8 mouse cellular contexts compared by ENCODE assay signal in genomic region chrX:101639741-101640166, GRCm38 (mm10). TPM values are rescaled to one million over a fixed set of nuclear protein-coding genes. Genes with fewer than 3 reads are reported as not detected.
DNase-seq lines count a peak whose midpoint lies in the region; ATAC-seq and TF ChIP-seq lines count a peak whose summit lies in the region.

Ogt (plus strand) TSS chrX:101640060.

- peak within 1 kb of the TSS; percentile 69 for H3K27ac ChIP-seq in bone marrow macrophage, adult 2 months (ENCODE audit: insufficient read depth, low read depth, low read length)
- H3K27ac ChIP-seq in embryonic fibroblast, embryonic 13.5 days (ENCODE audit: insufficient read depth, low read length), result peak within 1 kb of the TSS; percentile 96
- peak within 1 kb of the TSS; percentile 76 for H3K27ac ChIP-seq in kidney, embryonic 14.5 days (ENCODE audit: low read depth, low read length)
- peak within 1 kb of the TSS; percentile 86 for H3K27ac ChIP-seq in limb, embryonic 15.5 days

- no peak for TF ChIP-seq POLR2A in bone marrow macrophage, adult 2 months (IDR thresholded peaks at IDR 0.05; ENCODE audit: borderline replicate concordance, low read depth, low read length)
- peak; percentile 78 for TF ChIP-seq POLR2A in embryonic fibroblast, embryonic 13.5 days (IDR thresholded peaks at IDR 0.05; ENCODE audit: low read depth, low read length)

- no peaks in the 10 kb centered on the region for H3K9me3 ChIP-seq in kidney, embryonic 14.5 days (ENCODE audit: control insufficient read depth, low read length)
- no peaks in the 10 kb centered on the region for H3K9me3 ChIP-seq in limb, embryonic 15.5 days

- peaks cover 4% of the 10 kb centered on the region for H3K4me1 ChIP-seq in bone marrow macrophage, adult 2 months (ENCODE audit: control insufficient read depth, insufficient read depth, low read length)
- H3K4me1 ChIP-seq in embryonic fibroblast, embryonic 13.5 days (ENCODE audit: control insufficient read depth, insufficient read depth, low read length), result peaks cover 4% of the 10 kb centered on the region; the same call in 1 of the 2 replicates
- 0 out of 2 replicates have a peak, but pooled peaks cover 3% of the 10 kb centered on the region for H3K4me1 ChIP-seq in kidney, embryonic 14.5 days (ENCODE audit: control insufficient read depth, insufficient read depth, low read length)
- H3K4me1 ChIP-seq in limb, embryonic 15.5 days, result 0 out of 2 replicates have a peak, but pooled peaks cover 3% of the 10 kb centered on the region

- H3K4me2 ChIP-seq in kidney, embryonic 14.5 days (replicated peaks; ENCODE audit: low read depth, low read length), result peak within 1 kb of the TSS; percentile 60
- H3K4me2 ChIP-seq in limb, embryonic 15.5 days, result peak within 1 kb of the TSS; percentile 34

- H3K9ac ChIP-seq in kidney, embryonic 14.5 days (ENCODE audit: low read depth, low read length), result peak within 1 kb of the TSS; percentile 79
- peak within 1 kb of the TSS; percentile 61 for H3K9ac ChIP-seq in limb, embryonic 15.5 days

- no peak for TF ChIP-seq CTCF in bone marrow macrophage, adult 2 months (IDR thresholded peaks at IDR 0.05; ENCODE audit: low read depth, low read length)
- no peak for TF ChIP-seq CTCF in embryonic fibroblast, embryonic 13.5 days (IDR thresholded peaks at IDR 0.05; ENCODE audit: borderline replicate concordance, insufficient read depth, low read length)

- peak within 1 kb of the TSS; percentile 78 for H3K4me3 ChIP-seq in bone marrow macrophage, adult 2 months (ENCODE audit: insufficient read depth, low read length)
- H3K4me3 ChIP-seq in embryonic fibroblast, embryonic 13.5 days (ENCODE audit: insufficient read depth, low read length), result peak within 1 kb of the TSS; percentile 91
- H3K4me3 ChIP-seq in kidney, embryonic 14.5 days (ENCODE audit: low read length), result peak within 1 kb of the TSS; percentile 72
- peak within 1 kb of the TSS; percentile 59 for H3K4me3 ChIP-seq in limb, embryonic 15.5 days

- ATAC-seq in kidney, embryonic 14.5 days (ENCODE audit: low FRiP score, low TSS enrichment), result peak; percentile 95
- peak; percentile 81 for ATAC-seq in limb, embryonic 15.5 days (ENCODE audit: insufficient number of reproducible peaks, low FRiP score, low TSS enrichment, low read depth)

- 22% methylated on average over 24 of the region's 24 CpGs for WGBS in kidney, embryonic 14.5 days
- 17% methylated on average over 24 of the region's 24 CpGs for WGBS in limb, embryonic 15.5 days

- peak; percentile 92 for DNase-seq in A20 (ENCODE audit: low read depth, low spot score)
- peak; percentile 92 to 93 for DNase-seq in heart, adult 9 months (ENCODE audit: low spot score in 2 of 2)
- peak; percentile 79 for DNase-seq in monocyte, adult 2 months (ENCODE audit: low read depth in 1 of 2, low spot score in 2 of 2)
- peak; percentile 90 to 93 for DNase-seq in spleen, postnatal 36 days (ENCODE audit: low spot score in 2 of 2)

- H3K36me3 ChIP-seq in kidney, embryonic 14.5 days (ENCODE audit: control insufficient read depth, insufficient read depth, low read length), result peaks cover 6% of the 10 kb centered on the region; the same call in 1 of the 2 replicates
- no peaks in the 10 kb centered on the region for H3K36me3 ChIP-seq in limb, embryonic 15.5 days

- H3K27me3 ChIP-seq in kidney, embryonic 14.5 days (ENCODE audit: control insufficient read depth, insufficient read depth, low read length), result no peaks in the 10 kb centered on the region; the same call in 1 of the 2 replicates
- H3K27me3 ChIP-seq in limb, embryonic 15.5 days, result peaks cover 10% of the 10 kb centered on the region

RNA-seq across cellular contexts. Expression of gene Ogt, which starts in this region (rescaled TPM):
- 238 and 268 TPM in 2 replicates for polyA plus RNA-seq in bone marrow macrophage, adult 2 months (2012; ENCODE audit: insufficient read depth, insufficient read length, missing spikeins)
- 180 and 247 TPM in 2 replicates for polyA plus RNA-seq in embryonic fibroblast, embryonic 13.5 days (2011; ENCODE audit: insufficient read length, low read depth, missing spikeins)
- 171 and 225 TPM in 2 replicates for polyA plus RNA-seq in kidney, embryonic 14.5 days (2014; fragmentation: Nextera tagmentation; extraction: Ambion mirVana)
- polyA plus RNA-seq in limb, embryonic 15.5 days (2015; fragmentation: Nextera tagmentation; extraction: Ambion mirVana), result 143 and 144 TPM in 2 replicates

Comparison
In these comparisons a context has a peak if more than half of its experiments do, and no peak if none do; other contexts are left out.
1. Peak in every context shown above with its lines: DNase-seq, ATAC-seq, H3K4me3 ChIP-seq and H3K27ac ChIP-seq.